Mouse (Mus musculus): ENCODE data around the gene Rabl3. TPM values are rescaled to one million over a fixed set of nuclear protein-coding genes. Genes with fewer than 3 reads are reported as not detected.

Rabl3 gene
- polyA plus RNA-seq, 1 experiment from 2014 or later = 26.3 TPM

DNA sequence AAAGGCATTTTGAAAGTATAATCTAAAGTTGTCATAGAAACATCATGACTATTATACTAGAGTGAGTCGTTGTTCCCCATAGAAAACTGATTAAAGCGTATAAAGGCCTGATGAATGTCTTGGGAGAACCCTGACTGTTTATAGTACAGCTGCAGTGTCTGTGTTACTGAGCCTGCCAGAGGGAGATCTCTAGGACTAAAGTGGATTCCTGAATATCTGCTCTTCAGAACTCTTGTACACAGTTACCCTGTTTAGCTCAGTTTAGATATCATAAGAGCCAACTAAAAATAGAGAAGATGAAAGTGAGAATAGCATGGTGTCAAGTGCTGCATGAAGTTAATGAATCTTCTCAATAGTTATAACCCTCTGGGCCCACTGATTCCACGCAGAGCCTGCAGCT is 10.6 kb downstream of the Rabl3 start:
- WGBS = 41% methylated on average over 3 of the region's 3 CpGs
- Histone ChIP-seq H3K4me1 (ENCODE audit: control insufficient read depth in 2 of 2, insufficient read depth in 2 of 2, low read length in 2 of 2) (peaks cover 4 to 20% of the 10 kb centered on the region in 2 experiments; a peak in 3 of 4 replicates), H3K4me3 (ENCODE audit: control insufficient read depth in 1 of 2, insufficient read depth in 1 of 2, low read depth in 1 of 2, low read length in 2 of 2) (no peak overlapping the region), H3K27ac (replicated peaks in 1 of 2; ENCODE audit: control insufficient read depth in 1 of 2, insufficient read depth in 1 of 2, low read depth in 2 of 2, low read length in 2 of 2) (peak overlapping the region; percentile 91 to 93), H3K27me3 (ENCODE audit: control insufficient read depth, insufficient read depth, low read length) (no peaks in the 10 kb centered on the region), H3K9ac (ENCODE audit: low read length) (peak overlapping the region; percentile 45), H3K4me2 (ENCODE audit: low read length) (peak overlapping the region; percentile 58), H3K36me3 (ENCODE audit: control insufficient read depth, insufficient read depth, low read length) (peaks cover 4% of the 10 kb centered on the region), H3K9me3 (ENCODE audit: control insufficient read depth, low read length) (no peaks in the 10 kb centered on the region)
- ATAC-seq (ENCODE audit: insufficient number of reproducible peaks, insufficient read depth, low FRiP score, low read depth) = peak; percentile 68

DNA sequence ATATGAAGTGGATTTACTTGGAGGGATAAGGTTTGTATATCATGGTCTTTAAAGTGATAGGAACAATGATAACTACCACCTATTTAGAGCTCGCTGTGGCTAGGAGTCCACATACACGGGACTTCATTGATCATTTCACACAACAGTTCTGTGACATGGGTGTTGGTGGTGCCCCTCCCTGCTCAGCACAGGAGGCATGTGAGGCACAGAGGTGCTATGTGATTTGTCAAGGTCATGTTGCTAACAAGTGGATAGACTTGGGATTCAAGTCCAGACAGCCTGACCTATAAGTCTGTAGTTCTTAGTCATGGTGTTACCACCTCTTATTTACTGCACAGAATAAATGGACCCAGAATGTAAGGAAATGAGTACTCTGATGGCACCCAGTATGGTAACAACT is 11.3 kb downstream of the Rabl3 start:
- Histone ChIP-seq H3K9ac (ENCODE audit: low read length) (no peak overlapping the region), H3K4me3 (ENCODE audit: control insufficient read depth in 1 of 2, insufficient read depth in 1 of 2, low read depth in 1 of 2, low read length in 2 of 2) (no peak overlapping the region), H3K27ac (replicated peaks in 1 of 2; ENCODE audit: control insufficient read depth in 1 of 2, insufficient read depth in 1 of 2, low read depth in 2 of 2, low read length in 2 of 2) (peak overlapping the region; percentile 77 to 93), H3K4me2 (ENCODE audit: low read length) (peak overlapping the region; percentile 58; the same call in 1 of the 2 replicates), H3K36me3 (ENCODE audit: control insufficient read depth, insufficient read depth, low read length) (peaks cover 4% of the 10 kb centered on the region), H3K4me1 (ENCODE audit: control insufficient read depth in 2 of 2, insufficient read depth in 2 of 2, low read length in 2 of 2) (peaks cover 4 to 20% of the 10 kb centered on the region in 2 experiments; a peak in 3 of 4 replicates), H3K27me3 (ENCODE audit: control insufficient read depth, insufficient read depth, low read length) (no peaks in the 10 kb centered on the region), H3K9me3 (ENCODE audit: control insufficient read depth, low read length) (no peaks in the 10 kb centered on the region)
- WGBS = 35% methylated on average over 2 of the region's 2 CpGs
- peak; percentile 56; the same call in 1 of the 2 replicates for ATAC-seq (ENCODE audit: insufficient number of reproducible peaks, insufficient read depth, low FRiP score, low read depth)

DNA sequence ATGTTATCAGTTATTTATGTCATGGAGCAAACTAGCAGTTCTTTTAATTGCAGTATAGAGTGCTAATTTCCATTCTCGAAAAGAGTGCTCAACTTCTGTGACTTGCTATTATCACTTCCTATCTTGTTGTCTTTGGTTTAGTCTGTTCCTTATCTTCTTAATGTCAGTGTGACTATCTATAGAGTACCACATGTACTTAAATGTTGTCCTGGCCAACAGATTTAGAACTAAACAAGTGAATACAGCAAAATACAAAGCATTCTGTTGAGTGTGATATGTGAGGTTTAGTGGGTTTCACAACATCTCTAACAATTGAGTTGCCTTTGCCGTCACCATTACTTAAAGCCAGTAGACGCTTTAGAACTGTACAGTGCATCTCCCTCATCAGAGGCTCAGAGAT is 13.1 kb downstream of the Rabl3 start:
- no peaks in the 10 kb centered on the region for H3K27me3 ChIP-seq (ENCODE audit: control insufficient read depth, insufficient read depth, low read length)
- WGBS = 83% methylated on average over 3 of the region's 3 CpGs
- ATAC-seq (ENCODE audit: insufficient number of reproducible peaks, insufficient read depth, low FRiP score, low read depth) = no peak

DNA sequence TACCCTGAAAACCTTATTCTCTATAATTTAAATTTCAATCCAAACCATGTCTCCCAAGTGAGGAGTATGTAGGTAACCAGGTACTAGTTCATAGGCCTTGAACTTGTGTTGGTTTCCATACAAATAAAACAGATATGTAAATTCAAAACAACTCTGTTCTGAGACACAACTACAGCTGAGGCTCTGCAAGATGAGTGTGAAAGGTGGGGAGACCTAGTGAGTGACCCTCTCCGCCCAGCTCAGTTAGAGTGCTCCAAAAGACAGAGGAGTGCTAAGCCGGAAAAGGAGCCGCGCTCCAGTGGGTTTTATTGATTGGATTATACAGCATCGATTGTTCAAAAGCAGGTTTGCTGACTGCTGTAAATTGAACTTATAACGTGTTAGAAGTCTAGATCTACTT is 22.7 kb downstream of the Rabl3 start:
- no peak for ATAC-seq (ENCODE audit: insufficient number of reproducible peaks, insufficient read depth, low FRiP score, low read depth)
- Histone ChIP-seq H3K27me3 (ENCODE audit: control insufficient read depth, insufficient read depth, low read length) (no peaks in the 10 kb centered on the region), H3K27ac (replicated peaks in 1 of 2; ENCODE audit: control insufficient read depth in 1 of 2, insufficient read depth in 1 of 2, low read depth in 2 of 2, low read length in 2 of 2) (no peak overlapping the region), H3K4me3 (ENCODE audit: control insufficient read depth in 1 of 2, insufficient read depth in 1 of 2, low read depth in 1 of 2, low read length in 2 of 2) (no peak overlapping the region), H3K9ac (ENCODE audit: low read length) (no peak overlapping the region), H3K9me3 (ENCODE audit: control insufficient read depth, low read length) (no peaks in the 10 kb centered on the region), H3K4me2 (ENCODE audit: low read length) (no peak overlapping the region), H3K4me1 (ENCODE audit: control insufficient read depth in 2 of 2, insufficient read depth in 2 of 2, low read length in 2 of 2) (peaks cover 0 to 13% of the 10 kb centered on the region in 2 experiments; a peak in 2 of 4 replicates), H3K36me3 (ENCODE audit: control insufficient read depth, insufficient read depth, low read length) (peaks cover 32% of the 10 kb centered on the region)
- 94% methylated on average over 6 of the region's 6 CpGs for WGBS

More for the DNA sequence above, 13.1 kb downstream of the Rabl3 start:
- Histone ChIP-seq H3K4me2 (ENCODE audit: low read length) (no peak overlapping the region), H3K9me3 (ENCODE audit: control insufficient read depth, low read length) (no peaks in the 10 kb centered on the region), H3K9ac (ENCODE audit: low read length) (no peak overlapping the region), H3K36me3 (ENCODE audit: control insufficient read depth, insufficient read depth, low read length) (peaks cover 14% of the 10 kb centered on the region), H3K4me1 (ENCODE audit: control insufficient read depth in 2 of 2, insufficient read depth in 2 of 2, low read length in 2 of 2) (peaks cover 4 to 20% of the 10 kb centered on the region in 2 experiments; a peak in 3 of 4 replicates), H3K27ac (replicated peaks in 1 of 2; ENCODE audit: control insufficient read depth in 1 of 2, insufficient read depth in 1 of 2, low read depth in 2 of 2, low read length in 2 of 2) (no peak overlapping the region), H3K4me3 (ENCODE audit: control insufficient read depth in 1 of 2, insufficient read depth in 1 of 2, low read depth in 1 of 2, low read length in 2 of 2) (no peak overlapping the region)

DNA sequence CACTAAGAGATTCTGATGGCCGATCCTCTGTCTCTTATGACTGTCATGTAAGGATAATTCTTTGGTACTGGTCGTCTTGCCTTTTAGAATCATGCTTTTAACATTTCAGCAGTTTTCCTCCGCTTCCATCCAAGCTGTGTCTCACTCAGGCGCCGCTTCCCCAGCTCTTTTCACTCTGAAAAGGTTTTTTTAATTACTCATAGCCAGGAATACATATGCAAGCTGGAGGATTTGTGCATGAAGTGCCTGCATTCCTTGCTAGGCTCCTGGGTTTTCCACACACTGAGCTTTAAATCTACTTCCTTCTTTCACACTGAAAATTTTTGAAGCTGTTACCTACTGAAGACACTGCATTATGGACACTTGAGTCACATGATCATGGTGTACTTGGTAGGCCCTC is 23.3 kb downstream of the Rabl3 start:
- H3K4me3 ChIP-seq (ENCODE audit: control insufficient read depth in 1 of 2, insufficient read depth in 1 of 2, low read depth in 1 of 2, low read length in 2 of 2) = no peak overlapping the region
- H3K27me3 ChIP-seq (ENCODE audit: control insufficient read depth, insufficient read depth, low read length) = no peaks in the 10 kb centered on the region
- WGBS = 85% methylated on average over 5 of the region's 5 CpGs
- no peaks in the 10 kb centered on the region for H3K9me3 ChIP-seq (ENCODE audit: control insufficient read depth, low read length)
- no peak overlapping the region for H3K9ac ChIP-seq (ENCODE audit: low read length)
- H3K36me3 ChIP-seq (ENCODE audit: control insufficient read depth, insufficient read depth, low read length) = peaks cover 27% of the 10 kb centered on the region
- no peak for ATAC-seq (ENCODE audit: insufficient number of reproducible peaks, insufficient read depth, low FRiP score, low read depth)
- H3K4me2 ChIP-seq (ENCODE audit: low read length) = no peak overlapping the region
- no peak overlapping the region for H3K27ac ChIP-seq (replicated peaks in 1 of 2; ENCODE audit: control insufficient read depth in 1 of 2, insufficient read depth in 1 of 2, low read depth in 2 of 2, low read length in 2 of 2)
- H3K4me1 ChIP-seq (ENCODE audit: control insufficient read depth in 2 of 2, insufficient read depth in 2 of 2, low read length in 2 of 2) = peaks cover 0 to 13% of the 10 kb centered on the region in 2 experiments; a peak in 2 of 4 replicates

DNA sequence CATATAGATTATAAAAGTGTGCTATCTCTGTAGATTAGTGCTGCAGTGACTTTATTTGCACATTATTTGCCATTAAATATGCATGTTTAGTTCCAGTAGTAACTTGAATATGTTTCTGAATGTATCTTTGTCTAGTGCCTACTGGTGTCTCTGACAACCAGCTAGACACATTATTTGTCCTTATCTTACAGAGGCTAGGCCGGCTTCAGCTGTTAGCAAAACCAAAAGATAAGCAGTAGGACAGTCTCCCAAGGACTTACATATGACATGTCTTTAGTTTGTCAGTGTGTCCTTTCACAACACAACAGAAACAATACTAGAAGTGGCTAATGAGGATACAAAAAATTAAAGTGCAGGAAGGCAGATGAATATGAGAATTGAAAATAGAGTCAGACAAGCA is 25.4 kb downstream of the Rabl3 start:
- 9% methylated on average over 1 of the region's 1 CpGs for WGBS
- Histone ChIP-seq H3K9ac (ENCODE audit: low read length) (no peak overlapping the region), H3K27ac (replicated peaks in 1 of 2; ENCODE audit: control insufficient read depth in 1 of 2, insufficient read depth in 1 of 2, low read depth in 2 of 2, low read length in 2 of 2) (peak overlapping the region in 1 of 2 experiments; percentile 38; a peak in 2 of 4 replicates), H3K27me3 (ENCODE audit: control insufficient read depth, insufficient read depth, low read length) (no peaks in the 10 kb centered on the region), H3K4me3 (ENCODE audit: control insufficient read depth in 1 of 2, insufficient read depth in 1 of 2, low read depth in 1 of 2, low read length in 2 of 2) (no peak overlapping the region), H3K4me1 (ENCODE audit: control insufficient read depth in 2 of 2, insufficient read depth in 2 of 2, low read length in 2 of 2) (peaks cover 0 to 13% of the 10 kb centered on the region in 2 experiments; a peak in 2 of 4 replicates), H3K36me3 (ENCODE audit: control insufficient read depth, insufficient read depth, low read length) (peaks cover 12% of the 10 kb centered on the region), H3K4me2 (ENCODE audit: low read length) (no peak overlapping the region), H3K9me3 (ENCODE audit: control insufficient read depth, low read length) (no peaks in the 10 kb centered on the region)
- ATAC-seq (ENCODE audit: insufficient number of reproducible peaks, insufficient read depth, low FRiP score, low read depth) = no peak

DNA sequence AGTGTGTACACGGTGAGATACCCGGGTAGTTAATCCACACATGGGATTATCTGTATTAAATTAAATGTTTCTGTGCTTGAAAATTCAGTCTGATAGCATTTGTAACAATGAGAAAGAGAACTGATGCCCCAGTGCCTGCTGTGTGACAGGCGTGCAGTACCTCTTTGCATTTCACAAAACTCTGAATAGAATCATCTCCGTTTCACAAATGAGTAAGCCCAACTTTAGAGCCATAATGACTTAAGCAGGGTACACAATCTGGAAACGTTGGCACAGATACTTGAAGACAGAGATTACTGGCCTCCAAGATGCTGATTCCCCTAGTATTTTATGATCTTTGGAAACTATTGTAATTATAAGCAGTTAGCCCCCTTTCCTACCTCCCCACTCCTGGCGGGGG is 26.4 kb downstream of the Rabl3 start:
- Histone ChIP-seq H3K4me1 (ENCODE audit: control insufficient read depth in 2 of 2, insufficient read depth in 2 of 2, low read length in 2 of 2) (peaks cover 0 to 13% of the 10 kb centered on the region in 2 experiments; a peak in 2 of 4 replicates), H3K27me3 (ENCODE audit: control insufficient read depth, insufficient read depth, low read length) (no peaks in the 10 kb centered on the region), H3K36me3 (ENCODE audit: control insufficient read depth, insufficient read depth, low read length) (peaks cover 17% of the 10 kb centered on the region), H3K4me3 (ENCODE audit: control insufficient read depth in 1 of 2, insufficient read depth in 1 of 2, low read depth in 1 of 2, low read length in 2 of 2) (no peak overlapping the region), H3K27ac (replicated peaks in 1 of 2; ENCODE audit: control insufficient read depth in 1 of 2, insufficient read depth in 1 of 2, low read depth in 2 of 2, low read length in 2 of 2) (no peak overlapping the region), H3K4me2 (ENCODE audit: low read length) (no peak overlapping the region), H3K9me3 (ENCODE audit: control insufficient read depth, low read length) (no peaks in the 10 kb centered on the region), H3K9ac (ENCODE audit: low read length) (no peak overlapping the region)
- WGBS = 81% methylated on average over 6 of the region's 6 CpGs
- ATAC-seq (ENCODE audit: insufficient number of reproducible peaks, insufficient read depth, low FRiP score, low read depth) = no peak

All from heart, embryonic 14.5 days (tissue).